Mouse (Mus musculus): ENCODE measurements around the gene Gm17409. TPM values are rescaled to one million over a fixed set of nuclear protein-coding genes. Genes with fewer than 3 reads are reported as not detected.

Gene Gm17409
- total RNA-seq, 1 experiment from 2014 or later, result not detected

Other genes starting within 250 kb of the Gm17409 start
- 11.0 and 16.8 TPM in 2 replicates for gene Acvr1c, start 112.2 kb upstream of the Gm17409 start, total RNA-seq (2021)
- 40.1 and 50.7 TPM in 2 replicates for gene Acvr1, start 97.0 kb downstream of the Gm17409 start, total RNA-seq (2021)
- 13.8 and 17.9 TPM in 2 replicates for gene Upp2, start 97.2 kb downstream of the Gm17409 start, total RNA-seq (2021)